Mouse (Mus musculus) kidney, adult 2 months (tissue): Measurements from ENCODE around the gene Sh3gl2.

Source experiments
- CTCF ChIP-seq: fragments of 200-500 bp; conservative IDR thresholded peaks from 2 replicates; pipeline ENCODE4 v1.5.1; 2011; ENCODE audit warnings: low read depth, mild to moderate bottlenecking, control low read depth, low read length, moderate library complexity, mixed read lengths; ENCODE audit not compliant: insufficient read depth, insufficient read length
- POLR2A ChIP-seq: fragments of 200-500 bp; IDR thresholded peaks from one replicate; pipeline ENCODE4 v1.6.1; 2011; ENCODE audit warnings: low read depth, low read length, control low read depth

DNA sequence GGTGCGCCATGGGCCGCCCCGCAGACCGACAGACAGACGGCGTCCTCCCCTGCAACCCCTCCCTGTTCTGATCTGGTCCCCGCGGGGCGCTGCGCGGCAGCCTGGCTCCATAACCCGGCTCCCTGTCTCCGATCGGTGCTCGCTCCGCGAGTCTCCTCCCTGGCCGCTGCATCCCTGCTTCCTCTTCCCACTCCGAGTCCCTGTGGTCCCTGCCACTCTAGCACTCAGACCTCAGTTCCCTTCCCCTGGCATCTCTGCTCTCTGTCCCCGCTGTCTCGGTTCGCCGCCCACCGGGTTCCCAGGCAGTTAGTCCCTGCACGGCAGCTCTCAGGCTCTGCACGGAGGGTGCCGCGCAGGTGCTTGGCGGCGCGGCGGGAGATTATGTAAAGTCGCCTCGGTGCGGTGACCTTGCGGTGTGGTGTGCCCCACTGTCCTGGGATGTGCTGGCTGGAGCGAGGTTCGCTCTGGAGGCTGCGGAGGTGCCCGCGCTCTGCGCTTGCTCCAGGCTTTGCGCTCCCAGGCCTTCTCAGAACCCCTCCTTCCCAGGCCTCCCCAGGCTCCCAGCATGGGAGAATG, 798 bp downstream of the Sh3gl2 start:
- TF ChIP-seq CTCF: no peak
- TF ChIP-seq POLR2A: no peak
